Mouse (Mus musculus) erythroblast, adult 5-6 weeks (primary cell): ENCODE measurements around the gene Foxp2. TPM values are rescaled to one million over a fixed set of nuclear protein-coding genes. Genes with fewer than 3 reads are reported as not detected.

Source experiments
- ATAC-seq: replicated peaks from 2 replicates; pipeline ENCODE4 v1.8.0; 2016; ENCODE audit warnings: moderate number of reproducible peaks, mild to moderate bottlenecking, moderate TSS enrichment, inconsistent platforms; ENCODE audit not compliant: poor library complexity, low FRiP score, severe bottlenecking
- total RNA-seq, 2 experiments: library from RNA; stranded (forward) in 1 of 2; stranded (reverse) in 1 of 2; fragments of 150-400 nt in 1 of 2; fragments of 200-764, 138-1000 nt in 1 of 2; gene quantifications; 2 replicates each; pipeline versions ENCODE4 v1.2.3 to v1.2.4; 2015 to 2017; ENCODE audit warnings: low replicate concordance in 2 of 2

The Foxp2 gene
- total RNA-seq (2015; ENCODE audit: low replicate concordance) (not detected in 2 replicates), total RNA-seq (2017; ENCODE audit: low replicate concordance) (0.17 TPM in 1 of 2 replicates, not detected in the other)

GRCm38 (mm10) chr6:14901183-14901970 lies at the start of gene Foxp2:
Gene Foxp2 (plus strand): TSS chr6:14901349.
- no peak for ATAC-seq

GRCm38 (mm10) chr6:14885199-14885598 lies 15.9 kb upstream of the Foxp2 start:
- ATAC-seq: no peak

GRCm38 (mm10) chr6:14897028-14897427 lies 4.1 kb upstream of the Foxp2 start:
- ATAC-seq: no peak

GRCm38 (mm10) chr6:14898096-14898855 lies 2.9 kb upstream of the Foxp2 start:
- ATAC-seq: no peak

- no peak for ATAC-seq
These were observed 2.0 kb upstream of the Foxp2 start for GRCm38 (mm10) chr6:14899021-14899610.

- no peak for ATAC-seq
These were observed 1.1 kb upstream of the Foxp2 start for GRCm38 (mm10) chr6:14899936-14900578.

GRCm38 (mm10) chr6:14900579-14901021 lies 549 bp upstream of the Foxp2 start:
- no peak for ATAC-seq

GRCm38 (mm10) chr6:14901971-14902670 lies 972 bp downstream of the Foxp2 start:
- no peak for ATAC-seq

GRCm38 (mm10) chr6:14903271-14903965 lies 2.3 kb downstream of the Foxp2 start:
- no peak for ATAC-seq

GRCm38 (mm10) chr6:14915066-14915465 lies 13.9 kb downstream of the Foxp2 start:
- no peak for ATAC-seq

GRCm38 (mm10) chr6:14922704-14923103 lies 21.6 kb downstream of the Foxp2 start:
- ATAC-seq: no peak

GRCm38 (mm10) chr6:14924976-14925489 lies 23.9 kb downstream of the Foxp2 start:
- ATAC-seq: no peak

GRCm38 (mm10) chr6:14951060-14951459 lies 49.9 kb downstream of the Foxp2 start:
- ATAC-seq: no peak

GRCm38 (mm10) chr6:14952731-14953130 lies 51.6 kb downstream of the Foxp2 start:
- no peak for ATAC-seq

GRCm38 (mm10) chr6:14977042-14977441 lies 75.9 kb downstream of the Foxp2 start:
- no peak for ATAC-seq

GRCm38 (mm10) chr6:14978201-14978600 lies 77.1 kb downstream of the Foxp2 start:
- ATAC-seq: no peak

GRCm38 (mm10) chr6:15008113-15008512 lies 107.0 kb downstream of the Foxp2 start:
- no peak for ATAC-seq

GRCm38 (mm10) chr6:15028488-15028887 lies 127.3 kb downstream of the Foxp2 start:
- no peak for ATAC-seq
